Mouse (Mus musculus) bone marrow macrophage, adult 2 months (primary cell): ENCODE data around the gene Kcnq1. TPM values are rescaled to one million over a fixed set of nuclear protein-coding genes. Genes with fewer than 3 reads are reported as not detected.
A peak's percentile ranks its signal among the peaks of the same experiment; 100 is the strongest.

Experiments
- H3K27ac ChIP-seq: 2 replicates; pipeline ENCODE4 v1.5.1; 2012; ENCODE audit warnings: low read depth, low read length; ENCODE audit not compliant: insufficient read depth
- H3K4me1 ChIP-seq: 2 replicates; pipeline ENCODE4 v1.6.1; 2012; ENCODE audit warnings: low read length; ENCODE audit not compliant: control insufficient read depth, insufficient read depth
- H3K4me3 ChIP-seq: 2 replicates; pipeline ENCODE4 v1.5.1; 2012; ENCODE audit warnings: mild to moderate bottlenecking, low read length, moderate library complexity; ENCODE audit not compliant: insufficient read depth
- CTCF ChIP-seq: IDR thresholded peaks from 2 replicates; pipeline ENCODE4 v1.5.1; 2012; ENCODE audit warnings: low read depth, mild to moderate bottlenecking, low read length, moderate library complexity
- POLR2A ChIP-seq: IDR thresholded peaks from 2 replicates; pipeline ENCODE4 v1.6.1; 2012; ENCODE audit warnings: mild to moderate bottlenecking, low read depth, low read length, borderline replicate concordance
- polyA plus RNA-seq: library from polyadenylated mRNA; stranded (reverse); fragments of >200 nt; gene quantifications from 2 replicates; pipeline ENCODE4 v1.2.4, GENCODE M21; 2012; ENCODE audit not compliant: missing spikeins, insufficient read depth, insufficient read length

Kcnq1 gene
- polyA plus RNA-seq, 1 experiment = not detected

- TF ChIP-seq CTCF (no peak), POLR2A (no peak)
- Histone ChIP-seq H3K27ac (no peak within 1 kb of the TSS), H3K4me1 (no peaks in the 10 kb centered on the region), H3K4me3 (peak within 1 kb of the TSS; percentile 26)
These were observed 354.7 kb downstream of the Kcnq1 start, which contains the start of gene Cdkn1c for GRCm38 (mm10) chr7:143460874-143461273. TSS of gene Cdkn1c (minus strand) at chr7:143461050.

- H3K4me3 ChIP-seq = peak overlapping the region; percentile 25; the same call in 1 of the 2 replicates
- TF ChIP-seq CTCF (no peak), POLR2A (no peak)
- H3K4me1 ChIP-seq = no peaks in the 10 kb centered on the region
- no peak overlapping the region for H3K27ac ChIP-seq
These were observed 355.2 kb downstream of the Kcnq1 start for GRCm38 (mm10) chr7:143461294-143461870.

DNA sequence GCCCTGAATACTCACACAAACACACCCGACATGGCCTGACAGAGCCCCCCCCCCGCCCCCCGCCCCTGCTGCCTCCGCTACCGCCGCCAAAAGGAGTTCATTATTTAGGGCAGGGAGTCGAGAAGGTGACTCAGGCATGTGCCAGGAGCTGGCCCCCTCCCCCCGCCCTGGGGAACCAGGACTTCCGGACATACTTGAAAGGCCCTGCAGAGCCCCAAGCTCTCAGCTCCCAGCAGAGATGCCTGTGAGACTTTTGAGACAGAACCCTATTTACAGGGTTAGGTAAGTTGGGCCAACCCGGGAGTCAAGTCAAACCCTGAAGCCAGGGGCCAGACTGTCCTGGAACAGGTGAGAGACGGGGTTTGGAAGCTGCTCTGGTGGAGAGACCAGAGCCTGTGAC is 355.8 kb downstream of the Kcnq1 start:
- TF ChIP-seq POLR2A (no peak), CTCF (no peak)
- no peak overlapping the region for H3K4me3 ChIP-seq
- H3K4me1 ChIP-seq = no peaks in the 10 kb centered on the region
- H3K27ac ChIP-seq = no peak overlapping the region

GRCm38 (mm10) chr7:143462516-143462915 is 356.4 kb downstream of the Kcnq1 start:
- Histone ChIP-seq H3K4me3 (no peak overlapping the region), H3K4me1 (no peaks in the 10 kb centered on the region), H3K27ac (no peak overlapping the region)
- no peak for TF ChIP-seq CTCF
- TF ChIP-seq POLR2A = no peak

- Histone ChIP-seq H3K4me3 (no peak overlapping the region), H3K27ac (no peak overlapping the region), H3K4me1 (no peaks in the 10 kb centered on the region)
- TF ChIP-seq POLR2A = no peak
- peak; percentile 73 for TF ChIP-seq CTCF
These were observed 357.8 kb downstream of the Kcnq1 start for GRCm38 (mm10) chr7:143463865-143464415.

DNA sequence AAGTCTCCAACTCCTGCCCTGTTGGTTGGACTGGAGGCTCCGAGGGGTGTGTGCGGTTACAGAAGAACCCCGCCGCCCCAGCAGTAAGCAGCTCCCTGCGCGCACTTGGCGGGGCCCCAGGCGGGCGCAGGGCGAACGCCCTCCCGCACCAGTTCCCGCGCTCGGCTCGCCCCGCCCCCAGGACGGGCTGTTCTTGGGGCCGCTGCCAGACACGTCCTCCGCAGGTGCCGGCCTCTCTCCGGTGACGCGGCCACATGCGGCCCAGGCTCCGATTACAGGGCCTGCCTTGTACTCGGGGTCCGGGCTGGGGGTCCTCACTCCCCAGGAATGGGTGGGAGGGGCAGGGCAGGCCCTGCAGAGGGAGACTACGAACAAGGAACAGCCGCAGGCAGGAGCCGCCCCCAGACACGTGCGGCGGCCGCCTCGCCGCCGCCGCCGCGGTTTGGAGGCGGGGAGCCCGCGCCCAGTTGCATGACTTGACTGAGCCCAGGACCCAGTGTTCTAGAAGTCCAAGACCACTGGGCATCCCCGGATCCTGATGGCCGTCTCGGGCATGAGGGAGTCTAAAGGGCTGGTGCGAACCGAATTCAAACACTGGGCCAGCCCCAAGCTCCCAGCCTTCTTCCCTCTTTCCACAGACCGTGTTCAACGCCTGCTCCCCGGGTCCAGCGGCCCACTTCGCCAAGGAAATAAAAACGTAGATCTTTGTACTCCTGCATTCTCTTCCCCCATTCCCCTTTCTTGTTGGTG is 358.8 kb downstream of the Kcnq1 start:
- TF ChIP-seq CTCF = no peak
- no peak for TF ChIP-seq POLR2A
- H3K27ac ChIP-seq = no peak overlapping the region
- H3K4me3 ChIP-seq = peak overlapping the region; percentile 20; the same call in 1 of the 2 replicates
- H3K4me1 ChIP-seq = no peaks in the 10 kb centered on the region

DNA sequence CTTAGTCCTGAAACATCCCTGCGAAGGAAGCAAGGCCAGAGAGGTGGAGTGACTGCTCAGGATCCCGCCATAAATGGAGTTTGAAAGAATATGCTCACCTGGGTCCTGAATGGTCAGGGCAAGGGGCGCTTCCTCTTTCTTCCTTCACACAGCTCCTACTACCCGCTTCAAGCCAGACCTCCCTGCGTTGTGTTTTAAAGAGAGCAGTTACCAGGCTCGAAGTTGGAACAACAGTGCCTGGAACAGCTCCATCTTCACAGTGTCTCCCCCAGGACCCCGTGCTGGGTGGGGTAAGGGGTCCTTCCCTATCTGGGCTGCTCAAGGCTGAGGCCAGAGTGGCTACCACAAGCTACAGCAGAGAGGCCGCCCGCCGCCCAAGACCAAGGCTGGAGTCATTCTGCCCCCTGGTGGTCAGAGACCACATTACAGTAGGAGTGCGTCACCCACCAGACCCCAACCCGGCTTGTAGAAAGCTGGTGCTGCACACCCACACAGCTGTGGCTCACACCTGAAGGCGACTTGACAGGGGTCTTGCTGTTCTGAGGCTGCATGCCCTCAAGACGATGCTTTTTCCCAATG is 360.0 kb downstream of the Kcnq1 start:
- peak; percentile 82 for TF ChIP-seq CTCF
- TF ChIP-seq POLR2A = no peak
- H3K4me1 ChIP-seq = no peaks in the 10 kb centered on the region
- no peak overlapping the region for H3K4me3 ChIP-seq
- no peak overlapping the region for H3K27ac ChIP-seq

GRCm38 (mm10) chr7:143467714-143468113 is 361.6 kb downstream of the Kcnq1 start:
- no peak overlapping the region for H3K4me3 ChIP-seq
- H3K27ac ChIP-seq = no peak overlapping the region
- H3K4me1 ChIP-seq = no peaks in the 10 kb centered on the region
- TF ChIP-seq CTCF (no peak), POLR2A (no peak)

DNA sequence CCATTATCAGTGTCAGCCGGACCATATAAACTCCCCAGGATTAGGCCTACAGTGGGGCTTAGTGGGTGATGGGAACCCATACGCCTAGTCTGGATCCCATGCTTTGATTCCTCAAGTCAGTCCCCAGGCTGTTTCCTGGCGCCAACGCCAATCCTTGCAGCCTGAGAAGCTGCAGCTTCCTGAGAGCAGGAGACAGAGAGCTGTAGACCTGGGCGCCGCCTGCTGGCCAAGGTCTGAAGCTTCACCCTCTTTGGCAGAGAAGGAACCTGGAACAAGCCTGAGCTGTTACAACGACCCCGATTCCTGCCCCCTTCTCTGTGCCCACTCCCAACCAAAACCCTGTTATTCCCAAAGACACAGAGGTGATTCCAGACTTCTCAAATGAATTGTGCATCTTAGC is 363.8 kb downstream of the Kcnq1 start:
- H3K4me3 ChIP-seq = no peak overlapping the region
- no peak overlapping the region for H3K27ac ChIP-seq
- TF ChIP-seq CTCF (peak; percentile 72), POLR2A (no peak)
- peaks cover 3% of the 10 kb centered on the region; the same call in 1 of the 2 replicates for H3K4me1 ChIP-seq
